Mouse (Mus musculus) heart, embryonic 12.5 days (tissue): ENCODE measurements at regions not wholly inside any gene's neighbourhood (a gene's known extent, or its start where the extent isn't known, plus 50 kb on each side); places are given as distances from the start of the nearest gene placed in this dataset.

Source experiments
- ATAC-seq: fragments of 200-750 bp; cut with Nextera tagmentation; 2 replicates; pipeline ENCODE4 v1.8.0; 2017; ENCODE audit warnings: moderate TSS enrichment, moderate library complexity; ENCODE audit not compliant: insufficient number of reproducible peaks, low FRiP score
- H3K27ac ChIP-seq: fragments of 300-500 bp; sonication (generic); 2 replicates; pipeline ENCODE4 v1.5.1; 2016; ENCODE audit warnings: mild to moderate bottlenecking, moderate library complexity; ENCODE audit not compliant: poor library complexity, severe bottlenecking
- H3K27me3 ChIP-seq: fragments of 300-500 bp; sonication (generic); replicated peaks from 2 replicates; pipeline ENCODE4 v1.6.1; 2016; ENCODE audit warnings: mild to moderate bottlenecking, moderate library complexity
- H3K36me3 ChIP-seq: fragments of 300-500 bp; sonication (generic); 2 replicates; pipeline ENCODE4 v1.6.1; 2016; ENCODE audit warnings: mild to moderate bottlenecking, moderate library complexity
- H3K4me1 ChIP-seq: fragments of 300-500 bp; sonication (generic); replicated peaks from 2 replicates; pipeline ENCODE4 v1.6.1; 2016; ENCODE audit warnings: mild to moderate bottlenecking
- H3K4me2 ChIP-seq: fragments of 300-500 bp; sonication (generic); 2 replicates; pipeline ENCODE4 v1.6.1; 2016; ENCODE audit warnings: mild to moderate bottlenecking, moderate library complexity
- H3K4me3 ChIP-seq: fragments of 300-500 bp; sonication (generic); 2 replicates; pipeline ENCODE4 v1.5.1; 2016; ENCODE audit warnings: mild to moderate bottlenecking
- H3K9ac ChIP-seq: fragments of 300-500 bp; sonication (generic); 2 replicates; pipeline ENCODE4 v1.6.1; 2016; ENCODE audit warnings: mild to moderate bottlenecking, moderate library complexity
- H3K9me3 ChIP-seq: fragments of 300-500 bp; sonication (generic); replicated peaks from 2 replicates; pipeline ENCODE4 v1.6.1; 2016; ENCODE audit warnings: mild to moderate bottlenecking, moderate library complexity
- WGBS: fragments of 180-500 bp; shearing (Covaris S2); methylation state at CpG from one replicate; pipeline ENCODE4 v1.1.7; 2016; 5-methylcytosine and 5-hydroxymethylcytosine counted together

DNA sequence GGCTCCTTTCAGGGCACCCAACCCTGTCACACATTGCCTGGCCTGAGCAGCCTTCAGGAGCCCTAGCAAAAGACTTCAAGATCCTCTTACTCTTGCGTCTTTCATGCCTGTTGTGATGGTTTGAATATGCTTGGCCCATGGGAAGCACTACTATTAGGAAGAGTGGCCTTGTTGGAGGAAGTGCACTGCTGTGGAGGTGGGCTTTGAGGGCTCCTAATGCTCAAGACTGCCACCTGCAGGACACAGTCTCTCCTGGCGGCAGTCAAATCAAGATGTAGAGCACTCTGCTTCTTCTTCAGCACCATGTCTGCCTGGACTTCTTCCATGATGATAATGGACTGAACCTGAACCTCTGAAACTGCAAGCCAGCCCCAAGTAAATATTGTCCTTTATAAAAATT is 73.0 kb downstream of the Tsen15 start:
- Histone ChIP-seq H3K4me2 (no peak overlapping the region), H3K9ac (no peak overlapping the region), H3K4me1 (no peaks in the 10 kb centered on the region), H3K9me3 (peaks cover 3% of the 10 kb centered on the region), H3K4me3 (no peak overlapping the region), H3K27me3 (no peaks in the 10 kb centered on the region), H3K27ac (no peak overlapping the region), H3K36me3 (no peaks in the 10 kb centered on the region)
- no peak for ATAC-seq
- WGBS = 59% methylated on average over 2 of the region's 2 CpGs

DNA sequence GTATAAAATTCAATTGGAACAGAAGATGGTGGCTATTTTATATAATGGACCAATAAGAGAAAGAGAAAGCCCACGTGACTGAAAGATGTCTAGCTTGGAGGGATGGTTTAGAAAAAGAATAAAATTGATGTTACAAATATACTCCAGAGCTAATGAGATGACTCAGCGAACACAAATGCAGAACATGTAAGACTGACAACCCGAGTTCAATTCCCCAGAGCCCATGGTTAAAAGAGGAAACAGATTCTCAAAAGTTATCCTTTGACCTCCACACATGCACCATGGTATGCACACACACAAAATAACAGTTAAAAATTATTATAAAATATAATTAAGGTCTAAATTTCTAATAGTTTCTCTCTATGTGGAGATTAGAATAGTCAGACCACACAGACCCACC is 81.0 kb downstream of the Tsen15 start:
- no peak overlapping the region for H3K4me3 ChIP-seq
- no peak overlapping the region for H3K27ac ChIP-seq
- H3K4me2 ChIP-seq = no peak overlapping the region
- H3K36me3 ChIP-seq = no peaks in the 10 kb centered on the region
- peaks cover 22% of the 10 kb centered on the region for H3K4me1 ChIP-seq
- H3K9ac ChIP-seq = no peak overlapping the region
- H3K9me3 ChIP-seq = no peaks in the 10 kb centered on the region
- ATAC-seq = no peak
- 75% methylated on average over 3 of the region's 3 CpGs for WGBS
- H3K27me3 ChIP-seq = no peaks in the 10 kb centered on the region

DNA sequence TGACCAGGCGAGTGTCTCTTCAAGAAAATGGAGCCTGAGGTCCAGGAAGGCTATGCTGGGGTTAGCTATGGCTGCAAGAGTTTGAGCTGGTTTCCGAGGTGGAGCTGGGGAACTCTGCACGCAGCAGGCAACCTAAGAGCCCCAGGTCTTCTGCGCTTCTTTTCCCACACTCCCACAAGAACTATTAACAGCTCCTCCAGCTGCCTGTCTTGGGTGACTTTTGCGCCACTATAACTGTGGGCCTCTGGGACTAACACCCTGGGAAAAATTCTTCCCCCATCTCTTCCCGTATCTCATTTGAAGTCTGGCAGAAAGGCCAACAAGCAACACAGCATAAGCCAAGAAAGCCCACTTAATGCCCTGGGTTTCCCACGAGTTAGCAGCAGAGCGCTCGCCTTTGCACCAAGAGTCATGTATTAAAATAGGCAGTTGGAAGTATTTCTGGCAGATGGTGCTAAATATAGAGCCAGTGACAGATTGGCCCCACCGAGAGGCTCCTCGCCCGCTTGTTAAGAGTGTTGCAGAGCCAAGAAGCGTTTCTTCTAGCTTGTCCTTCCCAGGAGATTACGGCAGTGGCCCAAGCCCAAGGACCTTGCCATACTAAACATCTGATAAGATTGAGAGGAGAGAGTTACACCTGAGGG is 81.9 kb downstream of the Tsen15 start:
- Histone ChIP-seq H3K27ac (peak overlapping the region; percentile 93), H3K27me3 (no peaks in the 10 kb centered on the region), H3K4me2 (peak overlapping the region; percentile 45), H3K4me1 (peaks cover 22% of the 10 kb centered on the region), H3K4me3 (no peak overlapping the region), H3K9ac (no peak overlapping the region), H3K9me3 (no peaks in the 10 kb centered on the region), H3K36me3 (no peaks in the 10 kb centered on the region)
- ATAC-seq = 0 out of 2 replicates have a peak, but pooled peaks have one; percentile 51
- 38% methylated on average over 14 of the region's 14 CpGs for WGBS

DNA sequence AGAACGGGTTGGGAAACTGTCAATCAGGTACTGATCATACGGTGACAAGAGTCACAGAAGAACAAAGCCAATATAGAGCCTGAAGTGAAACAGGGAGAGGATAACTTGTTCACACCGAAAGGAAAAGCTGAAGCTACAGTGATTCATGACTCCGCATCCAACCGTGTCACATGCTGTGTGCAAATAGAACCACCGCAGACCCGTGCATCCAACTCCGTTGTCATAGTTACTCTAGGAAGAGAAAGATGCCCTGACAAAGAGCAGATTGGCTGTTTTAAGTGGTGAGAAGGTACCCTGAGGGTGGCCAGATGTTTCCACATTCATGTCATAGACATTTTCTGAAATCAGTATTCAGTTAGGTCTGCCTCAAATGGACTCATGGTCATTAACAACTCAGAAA is 85.1 kb downstream of the Tsen15 start:
- ATAC-seq = no peak
- peaks cover 22% of the 10 kb centered on the region for H3K4me1 ChIP-seq
- H3K27ac ChIP-seq = no peak overlapping the region
- H3K27me3 ChIP-seq = no peaks in the 10 kb centered on the region
- WGBS = 85% methylated on average over 8 of the region's 8 CpGs
- H3K9ac ChIP-seq = no peak overlapping the region
- H3K36me3 ChIP-seq = no peaks in the 10 kb centered on the region
- no peak overlapping the region for H3K4me3 ChIP-seq
- no peak overlapping the region for H3K4me2 ChIP-seq
- peaks cover 6% of the 10 kb centered on the region for H3K9me3 ChIP-seq

DNA sequence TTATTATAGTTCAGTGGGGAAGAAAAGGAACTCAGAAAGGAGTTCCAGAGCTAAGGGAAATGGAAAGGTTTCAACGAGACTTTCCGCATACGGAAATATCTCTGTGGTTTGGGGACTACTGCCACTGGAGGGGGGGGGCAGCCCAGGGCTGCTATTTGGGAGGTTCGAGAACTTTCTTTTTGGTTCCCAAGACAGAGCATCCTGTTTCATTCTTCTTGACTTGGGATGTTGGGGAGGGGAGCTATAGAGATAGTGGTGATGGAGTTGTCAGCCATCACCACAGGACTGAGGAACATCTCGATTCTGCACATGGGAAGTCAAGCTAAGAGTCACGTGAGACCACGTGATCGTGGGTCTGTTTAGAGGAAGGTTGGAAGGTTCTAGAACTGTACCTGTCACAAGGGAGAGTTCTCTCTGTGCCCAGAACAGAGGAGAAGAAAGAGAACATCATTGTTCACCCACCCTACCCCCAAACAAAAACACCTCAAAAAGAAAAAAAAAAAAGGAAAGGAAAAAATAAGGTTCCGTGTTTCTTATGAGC is 94.2 kb downstream of the Tsen15 start:
- Histone ChIP-seq H3K4me2 (no peak overlapping the region), H3K27me3 (no peaks in the 10 kb centered on the region), H3K27ac (no peak overlapping the region), H3K9ac (no peak overlapping the region), H3K4me3 (no peak overlapping the region), H3K36me3 (no peaks in the 10 kb centered on the region), H3K4me1 (peaks cover 13% of the 10 kb centered on the region; the same call in 1 of the 2 replicates), H3K9me3 (no peaks in the 10 kb centered on the region)
- 71% methylated on average over 9 of the region's 9 CpGs for WGBS
- ATAC-seq = no peak

DNA sequence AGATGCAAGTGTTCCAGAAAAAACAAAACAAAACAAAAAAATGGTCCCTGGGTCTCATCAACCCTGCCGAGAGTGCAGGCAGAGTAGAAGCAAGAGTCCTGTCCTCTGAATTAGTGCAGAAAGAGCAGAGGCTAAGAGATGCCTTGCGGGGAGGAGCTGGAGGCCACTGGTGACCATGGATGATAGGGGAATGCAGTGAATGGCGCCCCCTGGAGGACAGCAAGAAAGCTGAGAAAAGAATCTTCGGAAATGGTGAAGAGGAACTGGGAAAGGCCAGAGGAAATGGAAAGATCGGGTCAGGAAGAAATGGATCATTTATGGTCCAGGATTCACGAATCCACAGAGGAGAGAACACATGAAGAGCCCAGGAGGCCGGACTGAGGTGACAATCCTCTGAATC is 95.7 kb downstream of the Tsen15 start:
- Histone ChIP-seq H3K9me3 (no peaks in the 10 kb centered on the region), H3K4me3 (no peak overlapping the region), H3K36me3 (no peaks in the 10 kb centered on the region), H3K9ac (no peak overlapping the region), H3K4me2 (peak overlapping the region; percentile 30), H3K27me3 (no peaks in the 10 kb centered on the region), H3K4me1 (peaks cover 13% of the 10 kb centered on the region; the same call in 1 of the 2 replicates), H3K27ac (no peak overlapping the region)
- no peak for ATAC-seq
- WGBS = 40% methylated on average over 7 of the region's 7 CpGs

DNA sequence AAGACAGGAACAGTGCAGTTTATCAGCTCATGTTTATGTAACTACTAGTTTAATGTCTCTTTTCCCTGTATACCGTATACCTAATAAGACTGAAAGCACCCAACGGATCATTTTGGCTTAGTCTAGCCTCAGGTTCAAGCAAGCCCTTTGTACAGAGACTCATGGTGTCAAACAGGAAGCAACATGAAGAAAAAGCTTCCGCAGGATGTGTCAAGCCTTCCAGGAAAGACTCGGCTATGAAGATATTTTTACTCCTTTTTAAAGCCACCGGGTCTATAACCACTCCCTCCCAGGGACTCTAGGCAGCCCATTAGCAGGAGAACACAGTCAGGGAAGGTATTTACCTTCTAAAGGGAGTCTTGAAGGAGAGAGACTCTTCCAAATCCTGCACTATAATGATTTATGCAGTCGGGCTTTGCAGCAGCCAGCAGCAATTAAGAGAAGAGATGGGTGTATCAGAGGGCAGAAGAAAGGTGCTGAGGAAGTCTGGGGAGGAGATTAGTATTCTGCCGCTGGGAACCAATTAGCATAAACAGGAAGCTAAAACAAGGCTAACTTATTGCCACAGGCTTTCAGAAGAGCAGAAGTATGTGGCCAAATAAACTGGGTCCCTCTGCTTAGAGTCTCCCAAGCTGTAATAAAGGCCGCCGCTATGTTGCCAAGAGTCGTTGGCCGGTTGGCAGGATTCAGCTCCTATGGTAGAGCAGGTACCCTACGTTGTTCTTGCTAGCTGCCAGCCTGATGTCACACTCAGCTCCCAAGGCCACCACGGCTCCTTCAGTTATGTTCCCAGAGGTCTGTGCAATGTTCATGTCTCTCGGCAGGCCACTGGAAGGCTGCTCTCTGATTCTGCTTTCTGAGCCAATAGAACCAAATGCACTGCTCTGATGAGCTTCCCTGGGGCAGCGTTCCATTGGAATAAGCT is 98.7 kb downstream of the Tsen15 start:
- Histone ChIP-seq H3K4me1 (peaks cover 13% of the 10 kb centered on the region; the same call in 1 of the 2 replicates), H3K27ac (no peak overlapping the region), H3K9me3 (no peaks in the 10 kb centered on the region), H3K4me3 (no peak overlapping the region), H3K9ac (no peak overlapping the region), H3K27me3 (no peaks in the 10 kb centered on the region), H3K36me3 (no peaks in the 10 kb centered on the region), H3K4me2 (no peak overlapping the region)
- WGBS = 63% methylated on average over 15 of the region's 15 CpGs
- no peak for ATAC-seq

DNA sequence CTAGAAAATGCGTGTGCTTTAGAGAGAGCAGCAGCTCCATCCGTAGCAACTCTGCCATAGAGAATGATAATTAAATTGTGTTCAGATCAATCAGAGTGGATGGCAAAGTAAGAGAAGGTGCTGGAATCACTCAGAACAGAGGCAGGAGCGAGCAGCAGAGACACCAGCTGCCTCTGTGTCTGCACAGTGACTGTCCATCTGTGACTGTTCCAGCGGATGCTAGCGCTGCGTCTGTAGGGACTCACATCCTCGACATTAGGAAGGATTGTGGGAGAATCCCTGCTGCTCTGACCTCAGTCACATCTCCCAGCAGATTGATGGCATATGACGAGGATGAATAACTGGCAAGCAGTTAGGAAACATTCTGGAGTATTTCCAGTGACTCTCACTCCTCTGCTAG is 99.8 kb downstream of the Tsen15 start:
- H3K27ac ChIP-seq = no peak overlapping the region
- H3K4me1 ChIP-seq = peaks cover 13% of the 10 kb centered on the region; the same call in 1 of the 2 replicates
- H3K27me3 ChIP-seq = no peaks in the 10 kb centered on the region
- H3K4me3 ChIP-seq = no peak overlapping the region
- ATAC-seq = no peak
- WGBS = 74% methylated on average over 8 of the region's 8 CpGs
- no peaks in the 10 kb centered on the region for H3K9me3 ChIP-seq
- no peak overlapping the region for H3K9ac ChIP-seq
- H3K36me3 ChIP-seq = no peaks in the 10 kb centered on the region
- H3K4me2 ChIP-seq = no peak overlapping the region

DNA sequence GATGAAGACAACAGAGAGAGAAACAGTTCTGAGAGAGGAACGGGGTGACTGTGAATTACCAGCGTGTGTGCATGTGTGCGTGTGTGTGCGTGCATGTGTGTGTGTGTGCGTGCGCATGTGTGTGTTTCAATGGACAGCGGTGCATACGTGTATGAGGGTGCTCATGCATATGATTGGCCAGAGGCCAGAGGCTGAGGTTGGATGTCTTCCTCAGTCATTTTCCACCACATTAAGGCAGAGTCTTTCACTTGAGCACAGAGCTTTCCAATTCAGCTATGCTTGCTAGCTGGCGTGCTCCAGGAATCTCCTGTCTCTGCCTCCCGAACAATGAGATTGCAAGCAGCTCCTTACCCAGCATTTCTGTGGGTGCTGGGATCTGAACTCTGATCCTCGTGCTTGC is 104.4 kb downstream of the Tsen15 start:
- 89% methylated on average over 11 of the region's 11 CpGs for WGBS
- Histone ChIP-seq H3K4me2 (no peak overlapping the region), H3K36me3 (no peaks in the 10 kb centered on the region), H3K27me3 (no peaks in the 10 kb centered on the region), H3K9me3 (peaks cover 4% of the 10 kb centered on the region; the same call in 1 of the 2 replicates), H3K27ac (no peak overlapping the region), H3K4me1 (0 out of 2 replicates have a peak, but pooled peaks cover 2% of the 10 kb centered on the region), H3K4me3 (no peak overlapping the region), H3K9ac (no peak overlapping the region)
- ATAC-seq = no peak

DNA sequence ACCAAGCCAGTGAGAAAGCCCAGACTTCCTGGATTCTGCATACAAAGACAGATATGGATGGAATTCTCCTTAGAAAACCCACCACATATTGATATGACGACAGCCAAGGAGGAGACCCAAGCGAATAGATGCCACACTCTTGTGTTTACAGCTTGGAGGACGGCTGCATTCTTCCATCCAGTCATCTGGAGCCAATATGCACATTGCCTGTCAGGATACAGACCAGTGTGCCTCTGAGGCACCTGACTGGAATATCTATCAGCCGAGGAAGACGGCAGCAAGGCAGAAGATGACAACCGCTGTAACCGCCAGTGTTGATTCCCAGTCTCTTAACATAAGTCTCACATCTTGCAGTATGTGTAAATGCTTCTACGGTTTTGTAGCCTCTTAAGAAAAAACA is 105.3 kb downstream of the Tsen15 start:
- no peak overlapping the region for H3K9ac ChIP-seq
- 0 out of 2 replicates have a peak, but pooled peaks cover 2% of the 10 kb centered on the region for H3K4me1 ChIP-seq
- WGBS = 56% methylated on average over 8 of the region's 8 CpGs
- H3K4me3 ChIP-seq = no peak overlapping the region
- H3K36me3 ChIP-seq = no peaks in the 10 kb centered on the region
- no peak overlapping the region for H3K27ac ChIP-seq
- no peak for ATAC-seq
- H3K27me3 ChIP-seq = no peaks in the 10 kb centered on the region
- H3K4me2 ChIP-seq = no peak overlapping the region
- peaks cover 4% of the 10 kb centered on the region; the same call in 1 of the 2 replicates for H3K9me3 ChIP-seq

DNA sequence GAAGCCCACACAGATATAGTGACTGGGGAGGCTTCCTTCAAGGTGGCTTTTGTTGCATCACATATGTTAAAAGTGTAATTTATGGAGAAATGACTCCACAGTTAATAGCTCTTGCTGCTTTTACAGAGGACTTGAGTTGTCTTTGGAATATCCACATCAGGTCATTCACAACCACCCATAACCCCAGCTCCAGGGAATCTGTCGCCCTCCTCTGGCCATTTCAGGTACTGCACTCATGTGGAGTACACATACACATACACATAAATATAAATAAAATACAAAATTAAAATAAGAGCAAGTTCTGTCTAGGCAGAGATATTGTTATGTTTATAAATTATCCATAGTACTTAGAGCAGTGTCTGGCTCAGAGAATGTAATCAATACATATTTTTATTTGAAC is 106.5 kb downstream of the Tsen15 start:
- ATAC-seq = no peak
- Histone ChIP-seq H3K27ac (no peak overlapping the region), H3K36me3 (no peaks in the 10 kb centered on the region), H3K4me3 (no peak overlapping the region), H3K9ac (no peak overlapping the region), H3K27me3 (no peaks in the 10 kb centered on the region), H3K4me1 (0 out of 2 replicates have a peak, but pooled peaks cover 2% of the 10 kb centered on the region), H3K9me3 (peaks cover 4% of the 10 kb centered on the region; the same call in 1 of the 2 replicates), H3K4me2 (no peak overlapping the region)
- 30% methylated on average over 1 of the region's 1 CpGs for WGBS
